Comparison of ENCODE assay signal across 26 mouse cellular contexts in genomic region chr4:62688142-62688541, GRCm38 (mm10).
DNase-seq lines count a peak whose midpoint lies in the region; ATAC-seq and TF ChIP-seq lines count a peak whose summit lies in the region.
"Had no signal": no experiment of that assay in that cellular context is flagged by ENCODE, and none has a peak within 500 bp of the region (broad histone marks: within the 10 kb centered on the region; RNA-seq: fewer than 3 reads in every experiment).

No protein-coding gene starts in this region.

- H3K9me3 ChIP-seq in hindbrain, embryonic 12.5 days (replicated peaks): no peaks in the 10 kb centered on the region
- H3K9me3 ChIP-seq in hindbrain, embryonic 14.5 days (ENCODE audit: control insufficient read depth, low read length): no peaks in the 10 kb centered on the region
- H3K9me3 ChIP-seq in neural tube, embryonic 11.5 days (ENCODE audit: control insufficient read depth, low read length): no peaks in the 10 kb centered on the region
- no peaks in the 10 kb centered on the region for H3K9me3 ChIP-seq in stomach, postnatal 0 days (ENCODE audit: control insufficient read depth, low read length)
- H3K9me3 ChIP-seq: embryonic facial prominence, embryonic 12.5 days; forebrain, embryonic 12.5 days; forebrain, embryonic 15.5 days; heart, embryonic 10.5 days; heart, embryonic 13.5 days had no signal

- no peak overlapping the region for H3K4me2 ChIP-seq in hindbrain, embryonic 12.5 days (replicated peaks)
- no peak overlapping the region for H3K4me2 ChIP-seq in hindbrain, embryonic 14.5 days (replicated peaks)
- H3K4me2 ChIP-seq in neural tube, embryonic 11.5 days (ENCODE audit: low read depth): 0 out of 2 replicates have a peak overlapping the region, but pooled peaks have one; percentile 2
- H3K4me2 ChIP-seq in stomach, postnatal 0 days (replicated peaks; ENCODE audit: low read depth): no peak overlapping the region
- H3K4me2 ChIP-seq: embryonic facial prominence, embryonic 12.5 days; forebrain, embryonic 12.5 days; forebrain, embryonic 15.5 days; heart, embryonic 13.5 days had no signal

- no peak for DNase-seq in hindbrain, embryonic 14.5 days (ENCODE audit: low spot score)
- no peak for DNase-seq in neural tube, embryonic 11.5 days (ENCODE audit: low spot score)
- DNase-seq in neural tube, embryonic 10.5 days (ENCODE audit: extremely low spot score, low spot score): no peak
- no peak for DNase-seq in stomach, postnatal 0 days (ENCODE audit: low spot score)
- DNase-seq in layer of hippocampus, adult 9-11 months: no peak
- DNase-seq: adrenal gland, adult 8-10 months; adrenal gland, postnatal 36 days; B cell, adult 2 months; cerebellum, adult 18-20 months; cerebellum, adult 9-10 months; cerebellum, postnatal 14 days; gastrocnemius, postnatal 10 days; gastrocnemius, postnatal 36 days; heart, adult 2 months; heart, postnatal 14 days; heart, postnatal 4 days had no signal

- 73% methylated on average over 5 of the region's 5 CpGs for WGBS in hindbrain, embryonic 12.5 days
- WGBS in hindbrain, embryonic 14.5 days: 72% methylated on average over 5 of the region's 5 CpGs
- 82% methylated on average over 5 of the region's 5 CpGs for WGBS in neural tube, embryonic 11.5 days
- 84% methylated on average over 5 of the region's 5 CpGs for WGBS in stomach, postnatal 0 days

- H3K36me3 ChIP-seq in hindbrain, embryonic 12.5 days: peaks cover 20% of the 10 kb centered on the region
- H3K36me3 ChIP-seq in hindbrain, embryonic 14.5 days (replicated peaks; ENCODE audit: control insufficient read depth, insufficient read depth): peaks cover 34% of the 10 kb centered on the region
- H3K36me3 ChIP-seq in neural tube, embryonic 11.5 days (ENCODE audit: control insufficient read depth, insufficient read depth, low read length): peaks cover 3% of the 10 kb centered on the region; the same call in 1 of the 2 replicates
- H3K36me3 ChIP-seq in stomach, postnatal 0 days (ENCODE audit: control insufficient read depth, insufficient read depth, low read length): peaks cover 5% of the 10 kb centered on the region; the same call in 1 of the 2 replicates

- TF ChIP-seq CTCF in stomach, postnatal 0 days (IDR thresholded peaks at IDR 0.05; ENCODE audit: low read depth): no peak

- H3K27me3 ChIP-seq in hindbrain, embryonic 12.5 days: no peaks in the 10 kb centered on the region
- no peaks in the 10 kb centered on the region for H3K27me3 ChIP-seq in hindbrain, embryonic 14.5 days (ENCODE audit: control insufficient read depth, insufficient read depth, low read length)
- H3K27me3 ChIP-seq in neural tube, embryonic 11.5 days (ENCODE audit: control insufficient read depth, insufficient read depth, low read length): no peaks in the 10 kb centered on the region
- H3K27me3 ChIP-seq in stomach, postnatal 0 days (ENCODE audit: control insufficient read depth, insufficient read depth, low read length): no peaks in the 10 kb centered on the region
- H3K27me3 ChIP-seq: embryonic facial prominence, embryonic 12.5 days; forebrain, embryonic 12.5 days; forebrain, embryonic 15.5 days had no signal

- TF ChIP-seq EP300 in stomach, postnatal 0 days (optimal IDR thresholded peaks at IDR 0.05): no peak

- H3K4me3 ChIP-seq in hindbrain, embryonic 12.5 days: no peak overlapping the region
- H3K4me3 ChIP-seq in hindbrain, embryonic 14.5 days (replicated peaks; ENCODE audit: low read length): no peak overlapping the region
- H3K4me3 ChIP-seq in neural tube, embryonic 11.5 days (ENCODE audit: low read depth, low read length): no peak overlapping the region
- no peak overlapping the region for H3K4me3 ChIP-seq in stomach, postnatal 0 days (ENCODE audit: low read depth, low read length)
- H3K4me3 ChIP-seq: embryonic facial prominence, embryonic 12.5 days; erythroblast, embryonic 14.5 days; forebrain, embryonic 12.5 days; forebrain, embryonic 15.5 days; heart, adult 2 months; heart, embryonic 10.5 days; heart, embryonic 13.5 days had no signal

- no peak overlapping the region for H3K27ac ChIP-seq in hindbrain, embryonic 12.5 days
- H3K27ac ChIP-seq in hindbrain, embryonic 14.5 days: no peak overlapping the region
- H3K27ac ChIP-seq in neural tube, embryonic 11.5 days (ENCODE audit: low read depth, low read length): no peak overlapping the region
- no peak overlapping the region for H3K27ac ChIP-seq in stomach, postnatal 0 days (replicated peaks)
- H3K27ac ChIP-seq: embryonic facial prominence, embryonic 12.5 days; forebrain, embryonic 12.5 days; forebrain, embryonic 15.5 days; heart, embryonic 10.5 days; heart, embryonic 13.5 days had no signal

- peak overlapping the region; percentile 20; the same call in 1 of the 2 replicates for H3K9ac ChIP-seq in hindbrain, embryonic 12.5 days
- no peak overlapping the region for H3K9ac ChIP-seq in hindbrain, embryonic 14.5 days
- H3K9ac ChIP-seq in neural tube, embryonic 11.5 days (ENCODE audit: low read length): no peak overlapping the region
- no peak overlapping the region for H3K9ac ChIP-seq in stomach, postnatal 0 days (ENCODE audit: low read length)
- H3K9ac ChIP-seq: embryonic facial prominence, embryonic 12.5 days; forebrain, embryonic 12.5 days; forebrain, embryonic 15.5 days; heart, embryonic 13.5 days had no signal

- no peak for ATAC-seq in hindbrain, embryonic 12.5 days (ENCODE audit: low FRiP score)
- ATAC-seq in hindbrain, embryonic 14.5 days (ENCODE audit: low FRiP score): no peak
- no peak for ATAC-seq in neural tube, embryonic 11.5 days (ENCODE audit: insufficient read depth, low FRiP score, low TSS enrichment)
- peak; percentile 14; the same call in 1 of the 2 replicates for ATAC-seq in stomach, postnatal 0 days (ENCODE audit: low FRiP score, low TSS enrichment)
- ATAC-seq: activated CD4-positive, CD25-positive, alpha-beta regulatory T cell, adult 4 months; forebrain, embryonic 15.5 days; hindbrain, embryonic 16.5 days; intestine, embryonic 16.5 days had no signal

- H3K4me1 ChIP-seq in hindbrain, embryonic 12.5 days: peaks cover 27% of the 10 kb centered on the region
- H3K4me1 ChIP-seq in hindbrain, embryonic 14.5 days (replicated peaks; ENCODE audit: control insufficient read depth, insufficient read depth, low read length): peaks cover 10% of the 10 kb centered on the region; the same call in 1 of the 2 replicates
- H3K4me1 ChIP-seq in neural tube, embryonic 11.5 days (ENCODE audit: control insufficient read depth, insufficient read depth, low read length): peaks cover 5% of the 10 kb centered on the region; the same call in 1 of the 2 replicates
- 0 out of 2 replicates have a peak, but pooled peaks cover 2% of the 10 kb centered on the region for H3K4me1 ChIP-seq in stomach, postnatal 0 days (replicated peaks; ENCODE audit: control insufficient read depth, insufficient read depth)
- H3K4me1 ChIP-seq: forebrain, embryonic 15.5 days had no signal
